Mouse (Mus musculus): Measurements from ENCODE around the gene Pbx2.
"Not testable (repeated sequence)": the region's sequence is repeated elsewhere in the genome, so short reads cannot be mapped to it uniquely, and the experiment has no call there.

The Pbx2 gene

DNA sequence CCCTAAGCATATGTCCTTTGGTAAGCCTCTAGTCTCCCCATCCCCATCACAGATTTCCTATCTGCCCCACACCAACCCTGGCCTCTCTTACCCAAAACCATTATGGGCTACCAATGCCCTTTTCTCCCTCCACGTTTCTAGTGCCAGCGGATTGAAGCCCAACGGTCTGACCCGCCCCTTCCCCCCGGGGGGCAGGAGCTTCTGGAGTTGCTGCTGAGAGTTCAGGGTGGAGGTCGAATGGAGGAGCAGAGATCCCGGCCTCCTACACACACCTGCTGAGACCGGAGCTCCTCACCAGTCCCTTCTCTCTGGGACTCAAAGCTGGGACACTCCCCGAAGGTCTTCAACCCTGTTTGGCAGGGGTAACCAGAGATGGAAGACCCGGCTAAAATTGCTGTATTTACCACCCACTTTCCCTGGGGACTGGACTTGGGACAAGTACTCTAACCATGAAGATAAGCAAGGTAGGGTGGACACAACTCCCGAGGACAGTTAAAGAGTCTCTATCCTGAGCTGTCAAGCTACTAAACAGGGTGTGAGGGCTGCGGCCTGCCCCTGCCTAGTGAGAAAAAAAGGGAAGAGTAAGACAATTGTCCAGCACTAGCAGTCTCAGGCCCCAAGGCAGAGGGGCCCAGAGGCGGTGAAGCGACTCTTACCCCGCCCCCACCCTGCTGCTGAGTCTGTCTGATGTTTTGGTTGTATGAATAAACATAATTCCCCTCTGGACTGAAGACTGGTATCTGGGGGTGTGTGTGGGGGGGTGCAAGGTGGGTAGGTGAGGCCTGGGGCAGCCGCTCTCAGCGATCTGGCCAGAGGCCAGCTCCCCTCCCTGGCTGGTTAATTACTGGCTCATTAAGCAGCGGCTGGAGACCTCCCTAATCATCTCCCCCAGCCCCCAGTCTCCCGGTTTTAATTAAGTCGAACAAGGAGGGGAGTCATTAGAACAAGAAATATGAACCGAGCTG, at the start of gene Pbx2:
Pbx2 (plus strand) TSS at position 238 of the 965 bp plus-strand sequence.
- DNase-seq (ENCODE audit: low read depth, low spot score): no peak

DNA sequence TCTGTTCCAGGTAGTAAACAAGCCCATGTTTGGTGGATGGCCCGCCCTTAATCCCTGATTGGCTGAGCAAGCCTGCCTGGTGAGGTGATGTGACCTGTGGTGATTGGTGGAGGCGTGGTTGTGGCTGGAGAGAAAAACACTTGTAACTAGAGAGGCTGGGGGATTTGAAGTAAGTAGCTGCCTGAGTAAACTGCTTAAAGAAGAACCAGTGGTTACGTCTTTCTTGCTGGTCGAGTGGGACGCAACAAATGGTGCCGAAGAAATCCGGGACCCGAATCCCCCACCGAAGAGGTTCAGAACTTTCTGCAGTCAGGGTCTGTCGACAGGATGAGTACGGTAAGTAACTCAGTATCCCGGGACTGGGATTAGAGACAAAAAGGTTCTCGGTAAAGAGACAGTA, 47.5 kb upstream of the Pbx2 start:
- DNase-seq (ENCODE audit: low read depth, low spot score): not testable (repeated sequence)

DNA sequence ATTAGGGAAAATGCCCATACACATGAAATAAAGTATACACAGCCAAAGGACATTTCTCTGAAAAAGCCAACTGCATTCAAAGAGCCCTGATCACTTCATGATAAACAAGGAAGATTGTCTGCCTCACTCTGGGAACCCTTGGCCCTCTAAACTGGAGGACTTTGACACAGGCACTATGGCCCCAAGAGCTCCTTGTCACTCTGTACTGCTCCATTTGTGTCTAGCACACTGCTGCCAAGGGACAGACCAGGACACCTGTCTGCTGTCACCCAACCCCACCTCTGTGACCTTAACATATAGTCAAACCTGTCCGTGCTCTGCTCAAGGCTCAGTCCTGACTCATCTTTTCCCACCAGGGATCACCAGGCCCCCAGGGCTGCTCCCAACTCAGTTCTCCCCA, 44.3 kb upstream of the Pbx2 start:
- no peak for DNase-seq (ENCODE audit: low read depth, low spot score)

DNA sequence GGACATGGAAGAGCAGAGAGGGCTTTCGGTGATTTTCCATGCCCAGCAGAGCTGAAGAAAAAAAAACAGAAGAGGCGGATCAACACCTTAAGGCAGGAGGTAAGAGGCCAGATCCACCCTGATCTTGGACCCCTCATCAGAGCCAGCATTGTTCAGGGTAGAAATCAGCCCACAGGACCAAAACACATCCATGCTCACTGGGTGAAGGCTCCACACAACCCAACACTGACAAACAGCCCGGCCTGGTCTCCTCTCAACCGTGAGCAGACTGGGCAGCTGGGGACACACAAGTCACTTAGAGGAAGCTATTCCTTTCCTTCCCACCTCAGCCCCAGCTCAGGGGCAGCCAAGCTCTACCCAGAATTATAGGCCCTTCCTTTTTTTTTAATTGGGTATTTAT, 43.5 kb upstream of the Pbx2 start:
- no peak for DNase-seq (ENCODE audit: low read depth, low spot score)

DNA sequence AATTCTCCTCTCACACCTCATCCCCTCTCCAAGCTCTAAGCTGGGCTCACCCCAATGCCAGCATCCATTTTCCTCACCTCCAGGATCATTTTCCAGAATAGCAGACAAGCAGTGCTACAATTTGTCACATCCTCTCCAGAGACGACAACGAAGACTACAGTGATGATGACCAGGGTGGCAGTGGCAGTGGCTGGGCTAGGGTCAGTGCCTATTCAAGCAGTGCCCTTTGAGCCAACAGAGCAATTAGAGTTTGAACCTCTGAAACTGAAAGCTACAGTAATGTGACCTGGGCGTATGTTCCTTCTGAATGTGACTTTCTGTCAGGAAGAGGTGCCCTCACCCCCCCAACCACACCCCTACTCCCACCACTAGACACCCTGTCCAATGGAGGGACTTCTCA, 41.9 kb upstream of the Pbx2 start:
- DNase-seq (ENCODE audit: low read depth, low spot score): no peak

DNA sequence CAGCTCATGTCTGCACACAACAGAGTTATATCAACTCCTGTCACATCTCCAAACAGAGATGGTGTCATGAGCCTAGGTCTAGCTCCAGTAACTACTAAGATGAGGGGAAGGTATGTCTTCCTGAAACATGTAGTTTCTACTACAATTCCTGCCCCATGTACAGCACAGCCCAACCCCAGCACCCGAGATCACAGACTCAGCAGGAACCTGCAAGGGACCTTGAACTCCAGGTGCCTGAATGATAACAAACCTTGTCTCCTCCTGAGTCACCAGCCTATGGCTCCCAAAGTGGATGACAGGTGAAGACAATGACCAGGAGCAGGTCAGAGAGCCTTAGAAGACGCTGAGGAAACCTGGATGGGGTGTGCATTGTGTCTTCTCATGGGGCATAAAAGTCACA, 41.2 kb upstream of the Pbx2 start:
- DNase-seq (ENCODE audit: low read depth, low spot score): no peak

DNA sequence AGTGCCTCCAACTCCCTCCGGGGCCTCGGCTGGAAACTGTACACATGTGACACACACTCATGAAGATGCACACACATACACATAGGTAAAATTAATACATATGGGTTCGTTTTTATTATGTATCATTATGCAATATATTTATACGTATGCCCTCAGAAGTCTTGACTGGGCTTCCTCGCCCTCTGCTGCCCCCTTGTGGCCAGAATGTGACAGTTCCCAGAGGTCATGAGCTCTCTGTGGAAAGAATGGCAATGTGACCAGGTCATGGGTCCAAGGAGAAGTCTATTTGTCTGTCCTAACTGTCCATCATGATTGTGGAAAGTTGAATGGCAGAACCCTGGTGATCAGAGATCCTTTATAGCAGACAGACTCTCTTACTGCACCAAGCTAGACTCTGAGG, 35.6 kb upstream of the Pbx2 start:
- peak; percentile 65 for DNase-seq (ENCODE audit: low read depth, low spot score)

DNA sequence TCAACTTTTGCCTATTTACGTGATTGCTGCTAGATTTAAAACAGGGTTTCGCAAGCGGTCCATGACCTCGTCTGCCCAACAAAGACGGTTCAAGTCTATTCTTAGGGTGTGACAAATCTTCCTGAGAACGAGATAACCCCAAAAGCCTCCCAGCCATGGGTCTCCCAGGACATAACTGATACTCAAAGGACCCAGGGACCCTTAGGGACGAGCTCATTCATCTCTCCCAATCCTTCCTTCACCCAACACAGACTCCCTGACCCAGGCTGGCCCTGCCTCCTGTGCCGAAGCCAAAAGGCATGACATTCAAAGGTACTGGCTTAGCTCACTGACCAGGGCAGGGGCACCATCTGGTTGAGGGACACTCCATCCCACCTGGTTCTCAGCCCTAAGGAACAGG, 34.7 kb upstream of the Pbx2 start:
- no peak for DNase-seq (ENCODE audit: low read depth, low spot score)

DNA sequence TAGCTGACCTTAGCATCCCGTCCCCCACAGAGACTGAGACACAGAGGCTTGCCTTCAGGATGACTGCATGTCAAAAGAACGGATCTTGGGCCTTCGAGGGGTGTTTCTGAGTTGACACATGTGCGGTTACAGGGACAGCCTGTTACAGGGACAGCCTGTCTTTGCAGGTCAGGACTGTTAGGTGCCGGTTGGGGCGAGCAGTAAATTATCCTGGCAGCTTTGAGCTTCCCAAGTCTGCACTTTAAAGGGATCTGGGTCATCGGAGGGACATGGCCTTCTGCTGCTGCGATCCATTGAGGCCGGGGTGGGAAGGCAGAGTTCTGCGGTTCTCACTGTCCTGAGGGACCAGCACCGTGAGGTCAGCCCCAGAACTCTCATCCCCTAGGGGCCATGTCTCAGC, 33.7 kb upstream of the Pbx2 start:
- no peak for DNase-seq (ENCODE audit: low read depth, low spot score)

DNA sequence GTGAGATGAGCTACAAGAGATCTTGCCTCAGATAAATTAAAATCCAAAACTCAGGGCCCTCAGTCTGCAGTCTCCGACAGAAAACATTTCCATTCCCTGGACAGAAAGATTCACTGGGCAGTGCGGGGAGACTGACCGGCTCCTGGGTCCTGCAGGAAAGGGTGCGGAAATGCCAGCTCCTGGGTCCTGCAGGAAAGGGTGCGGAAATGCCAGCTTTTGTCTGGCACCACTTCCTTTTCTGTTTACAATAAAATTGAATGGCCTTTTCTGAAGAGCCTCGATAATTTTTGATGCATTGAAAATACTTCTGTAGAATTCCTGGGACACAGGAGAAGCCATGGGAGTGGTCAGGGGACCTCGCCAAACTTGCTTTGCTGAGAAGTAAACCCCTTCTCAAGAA, 31.9 kb upstream of the Pbx2 start:
- DNase-seq (ENCODE audit: low read depth, low spot score): no peak

DNA sequence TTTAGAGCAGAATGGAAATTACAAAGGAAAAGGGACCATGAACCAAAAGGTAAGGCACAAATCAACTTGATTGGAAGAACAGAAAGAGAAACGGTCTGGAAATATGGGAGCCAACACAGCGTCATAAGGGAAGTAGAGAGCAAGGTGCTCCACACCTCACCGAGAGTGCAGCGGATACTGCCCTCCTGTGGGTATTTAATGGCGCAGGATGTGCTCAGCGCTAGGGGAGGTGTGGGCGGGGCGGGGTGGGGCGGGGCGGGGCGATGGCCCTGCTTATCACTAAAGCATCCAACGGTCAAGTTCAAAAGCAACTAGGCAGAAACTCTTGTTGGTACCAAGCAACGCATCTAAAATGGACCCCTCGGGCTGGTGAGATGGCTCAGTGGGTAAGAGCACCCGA, 31.2 kb upstream of the Pbx2 start:
- DNase-seq (ENCODE audit: low read depth, low spot score): no peak

DNA sequence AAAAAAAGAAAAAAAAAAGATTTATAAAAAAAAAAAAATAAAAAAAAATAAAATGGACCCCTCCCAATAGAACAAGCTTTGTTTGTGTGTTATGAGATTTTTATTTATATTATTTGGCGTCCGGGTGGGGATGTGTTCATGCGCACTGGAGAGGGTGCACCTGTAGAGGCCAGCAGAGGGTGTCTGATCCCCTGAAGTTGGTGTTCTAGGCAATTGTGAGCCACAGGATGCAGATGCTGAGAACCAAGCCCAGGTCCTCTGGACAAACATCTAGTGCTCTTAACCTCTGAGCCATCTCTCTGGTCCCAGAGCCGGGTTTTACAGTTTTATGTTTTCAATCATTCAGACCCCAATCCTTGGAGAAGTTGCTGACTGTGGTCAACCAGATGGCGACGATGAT, 30.6 kb upstream of the Pbx2 start:
- no peak for DNase-seq (ENCODE audit: low read depth, low spot score)

DNA sequence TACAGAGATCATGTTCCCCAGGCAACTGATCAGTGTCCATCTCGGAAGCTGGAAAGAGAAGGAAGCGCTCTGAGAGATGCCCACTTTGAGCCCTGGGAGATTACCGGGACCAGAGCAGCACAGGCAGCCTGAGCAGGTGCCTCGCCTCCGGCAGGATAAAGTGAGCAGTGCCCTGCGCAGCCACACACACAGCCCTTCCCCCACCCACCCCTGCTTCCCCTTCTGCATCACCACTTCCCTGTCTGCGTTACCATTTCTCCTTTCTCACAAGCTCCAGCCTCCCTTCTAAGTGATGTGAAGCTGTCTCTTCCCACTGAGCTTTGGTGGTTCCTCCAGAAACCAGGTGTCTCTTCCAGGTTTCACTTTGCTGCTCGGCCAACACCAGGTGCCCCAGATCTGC, 29.9 kb upstream of the Pbx2 start:
- DNase-seq (ENCODE audit: low read depth, low spot score): no peak

DNA sequence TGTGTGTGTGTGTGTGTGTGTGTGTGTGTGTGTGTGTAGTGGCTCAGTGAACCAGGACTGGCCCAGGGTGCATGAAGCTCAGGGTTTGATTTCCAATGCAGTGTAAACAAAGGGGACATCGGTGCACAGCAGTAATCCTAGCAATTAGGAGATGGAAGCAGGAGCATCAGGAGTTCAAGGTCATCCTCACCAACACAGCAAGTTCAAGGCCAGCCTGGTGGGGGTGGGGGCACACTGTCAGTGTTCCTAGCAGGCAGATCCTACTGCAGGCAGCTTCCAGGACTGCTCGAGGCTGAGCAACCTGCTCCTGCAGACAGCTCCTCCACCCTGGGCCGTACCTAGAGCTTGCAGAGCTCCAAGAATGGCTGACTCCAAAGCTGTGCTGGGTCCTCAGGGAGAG, 28.5 kb upstream of the Pbx2 start:
- no peak for DNase-seq (ENCODE audit: low read depth, low spot score)

DNA sequence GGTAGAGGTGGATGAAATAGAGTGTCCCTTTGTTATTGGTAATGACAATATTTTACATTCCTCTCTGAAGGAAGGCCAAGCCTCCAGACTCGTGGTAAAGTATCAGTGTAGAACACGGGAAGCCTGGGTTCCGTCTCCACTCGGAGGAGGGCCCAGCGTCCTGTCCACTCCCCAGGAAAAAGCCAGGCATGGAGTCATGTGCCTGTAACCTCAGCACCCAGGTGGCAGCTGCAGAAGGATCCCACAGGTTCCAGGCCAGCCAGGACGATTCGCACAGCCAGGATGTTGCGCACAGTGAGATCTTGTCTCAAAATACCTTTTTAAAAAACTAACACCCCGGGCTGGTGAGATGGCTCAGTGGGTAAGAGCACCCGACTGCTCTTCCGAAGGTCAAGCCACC, 27.7 kb upstream of the Pbx2 start:
- no peak for DNase-seq (ENCODE audit: low read depth, low spot score)

DNA sequence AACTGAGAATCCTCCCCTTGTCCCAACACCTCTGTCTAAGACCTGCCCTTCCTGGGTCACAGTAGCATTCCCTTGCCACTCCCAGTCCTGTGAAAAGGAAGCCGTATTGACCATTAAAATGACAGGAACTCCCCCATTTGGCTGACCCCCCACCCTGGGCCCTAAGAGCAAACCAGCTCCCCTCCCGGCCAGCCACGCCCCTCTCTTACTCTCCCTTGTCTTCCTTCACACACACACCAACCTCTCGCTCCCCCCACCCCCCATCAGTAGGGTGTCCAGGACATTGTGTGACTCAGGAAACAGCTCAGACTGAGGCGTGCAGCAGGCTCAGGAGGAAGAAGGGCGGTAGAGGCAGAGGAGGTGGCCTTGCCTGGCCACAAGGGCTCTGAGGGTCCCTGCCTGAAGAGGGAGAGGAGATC, 27.1 kb upstream of the Pbx2 start, which contains the start of gene Notch4:
Notch4 (plus strand) TSS at position 266 of the 419 bp plus-strand sequence.
- no peak for DNase-seq (ENCODE audit: low read depth, low spot score)

DNA sequence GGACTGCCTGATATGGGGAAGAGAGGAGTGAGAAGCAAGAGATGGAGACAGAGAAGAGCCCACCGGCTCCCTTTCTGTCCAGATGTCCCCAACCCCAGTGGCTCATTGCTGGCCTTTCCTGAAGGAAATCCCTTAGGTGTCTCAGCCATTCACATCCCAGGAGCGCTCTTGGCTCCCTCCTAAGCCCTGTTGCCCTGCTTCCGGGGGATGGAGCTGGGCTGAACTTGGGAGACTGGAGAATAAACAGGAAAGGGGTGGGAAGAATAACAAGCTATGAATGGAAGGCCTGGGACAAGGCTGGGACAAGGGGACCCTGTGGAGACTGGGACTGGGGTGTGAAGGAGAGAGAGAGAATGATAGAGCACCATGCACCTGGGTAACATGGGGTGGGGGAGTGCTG, 26.3 kb upstream of the Pbx2 start:
- no peak for DNase-seq (ENCODE audit: low read depth, low spot score)

DNA sequence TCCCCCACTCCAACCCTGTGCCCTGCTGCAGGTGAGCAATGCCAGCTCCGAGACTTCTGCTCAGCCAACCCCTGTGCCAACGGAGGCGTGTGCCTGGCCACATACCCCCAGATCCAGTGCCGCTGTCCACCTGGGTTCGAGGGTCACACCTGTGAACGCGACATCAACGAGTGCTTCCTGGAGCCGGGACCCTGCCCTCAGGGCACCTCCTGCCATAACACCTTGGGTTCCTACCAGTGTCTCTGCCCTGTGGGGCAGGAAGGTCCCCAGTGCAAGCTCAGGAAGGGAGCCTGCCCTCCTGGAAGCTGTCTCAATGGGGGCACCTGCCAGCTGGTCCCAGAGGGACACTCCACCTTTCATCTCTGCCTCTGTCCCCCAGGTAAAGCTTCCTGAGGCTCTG, 23.8 kb upstream of the Pbx2 start:
- DNase-seq (ENCODE audit: low read depth, low spot score): no peak

DNA sequence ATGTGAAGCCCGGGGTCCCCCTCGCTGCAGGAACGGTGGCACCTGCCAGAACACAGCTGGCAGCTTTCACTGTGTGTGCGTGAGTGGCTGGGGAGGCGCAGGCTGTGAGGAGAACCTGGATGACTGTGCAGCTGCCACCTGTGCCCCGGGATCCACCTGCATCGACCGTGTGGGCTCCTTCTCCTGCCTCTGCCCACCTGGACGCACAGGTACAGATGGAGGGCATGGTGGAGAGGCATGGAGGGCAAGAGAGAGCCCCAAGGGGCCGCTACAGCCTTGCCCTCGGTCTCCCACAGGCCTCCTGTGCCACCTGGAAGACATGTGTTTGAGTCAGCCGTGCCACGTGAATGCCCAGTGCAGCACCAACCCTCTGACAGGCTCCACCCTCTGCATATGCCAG, 22.6 kb upstream of the Pbx2 start:
- no peak for DNase-seq (ENCODE audit: low read depth, low spot score)

DNA sequence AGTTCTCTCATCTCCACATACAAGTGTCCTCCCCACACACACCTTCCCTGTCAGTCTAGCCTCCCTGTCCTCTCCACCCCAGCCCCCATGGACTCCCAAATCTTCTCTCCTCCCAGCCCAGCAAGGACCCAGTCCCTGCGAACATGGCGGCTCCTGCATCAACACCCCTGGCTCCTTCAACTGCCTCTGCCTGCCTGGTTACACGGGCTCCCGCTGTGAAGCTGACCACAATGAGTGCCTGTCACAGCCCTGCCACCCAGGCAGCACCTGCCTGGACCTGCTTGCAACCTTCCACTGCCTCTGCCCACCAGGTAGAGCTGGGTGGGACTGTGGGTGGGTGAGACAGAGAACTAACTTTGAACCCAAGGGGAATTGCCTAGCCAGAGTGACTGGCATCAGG, 21.1 kb upstream of the Pbx2 start:
- DNase-seq (ENCODE audit: low read depth, low spot score): no peak

DNA sequence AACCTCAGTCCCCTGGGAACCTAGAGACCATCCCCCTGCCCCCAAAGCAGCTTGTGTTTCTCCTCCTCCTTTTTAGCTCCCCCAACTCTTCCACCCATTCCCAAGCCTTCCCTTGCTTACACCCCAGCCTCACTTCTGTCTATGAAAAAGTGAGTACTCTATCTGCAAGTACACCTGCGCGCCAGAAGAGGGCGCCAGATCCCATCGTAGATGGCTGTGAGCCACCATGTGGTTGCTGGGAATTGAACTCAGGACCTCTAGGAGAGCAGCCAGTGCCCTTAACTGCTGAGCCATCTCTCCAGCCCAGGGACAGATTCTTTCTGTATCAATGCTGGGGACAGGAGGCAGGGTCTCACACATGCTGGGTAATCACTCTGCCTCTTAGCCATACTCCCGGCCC, 19.2 kb upstream of the Pbx2 start:
- DNase-seq (ENCODE audit: low read depth, low spot score): no peak

DNA sequence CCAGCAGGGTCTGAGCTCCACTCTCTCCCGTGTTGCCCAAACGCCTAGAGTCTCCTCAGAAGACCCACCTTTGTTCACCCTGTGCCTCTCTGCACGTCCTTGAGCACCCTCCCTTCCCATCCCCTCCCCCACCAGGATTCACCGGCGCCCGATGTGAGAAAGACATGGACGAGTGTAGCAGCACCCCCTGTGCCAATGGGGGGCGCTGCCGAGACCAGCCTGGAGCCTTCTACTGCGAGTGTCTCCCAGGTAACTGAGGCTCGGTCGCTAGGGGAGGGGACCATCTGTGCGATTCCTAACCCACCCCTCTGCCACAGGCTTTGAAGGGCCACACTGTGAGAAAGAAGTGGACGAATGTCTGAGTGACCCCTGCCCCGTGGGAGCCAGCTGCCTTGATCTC, 18.7 kb upstream of the Pbx2 start:
- no peak for DNase-seq (ENCODE audit: low read depth, low spot score)

DNA sequence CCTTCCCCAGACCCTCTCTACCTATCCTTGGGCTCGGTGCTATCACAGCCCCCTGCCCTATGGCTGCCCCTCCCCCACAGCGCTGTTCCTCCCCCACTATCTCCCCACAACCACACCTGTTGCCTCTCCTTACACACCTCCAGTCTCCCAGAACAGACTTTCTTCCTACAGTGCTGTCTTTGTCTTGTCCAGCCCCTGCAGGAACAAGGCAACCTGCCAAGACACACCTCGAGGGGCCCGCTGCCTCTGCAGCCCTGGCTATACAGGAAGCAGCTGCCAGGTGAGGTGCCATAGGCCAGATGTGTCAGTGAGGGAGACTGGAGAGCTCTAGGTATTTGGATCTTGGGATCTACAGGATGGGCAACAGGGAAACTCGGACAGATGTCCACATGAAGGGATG, 14.5 kb upstream of the Pbx2 start:
- DNase-seq (ENCODE audit: low read depth, low spot score): no peak

DNA sequence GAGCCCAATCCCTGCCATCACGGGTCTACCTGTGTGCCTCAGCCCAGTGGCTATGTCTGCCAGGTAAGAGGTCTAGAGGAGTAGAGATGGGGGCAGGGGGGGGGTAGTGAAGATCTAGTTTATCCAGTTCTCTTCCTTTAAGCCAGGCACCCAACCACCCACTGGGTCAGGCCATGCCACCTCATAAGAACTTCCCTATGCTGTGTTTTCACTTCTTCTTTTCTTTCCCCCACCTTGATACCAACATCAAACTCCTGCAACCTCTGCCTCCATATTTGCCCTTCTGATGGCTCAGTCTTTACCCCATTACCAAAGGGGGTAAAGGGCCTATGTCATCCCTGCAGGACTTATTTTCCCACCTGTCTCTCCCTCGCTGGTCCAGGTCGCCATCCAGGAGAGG, 13.0 kb upstream of the Pbx2 start:
- no peak for DNase-seq (ENCODE audit: low read depth, low spot score)

All from retina, postnatal 7 days (tissue).